Comparison of ENCODE assay signal across 8 mouse cellular contexts in the genomic region with DNA sequence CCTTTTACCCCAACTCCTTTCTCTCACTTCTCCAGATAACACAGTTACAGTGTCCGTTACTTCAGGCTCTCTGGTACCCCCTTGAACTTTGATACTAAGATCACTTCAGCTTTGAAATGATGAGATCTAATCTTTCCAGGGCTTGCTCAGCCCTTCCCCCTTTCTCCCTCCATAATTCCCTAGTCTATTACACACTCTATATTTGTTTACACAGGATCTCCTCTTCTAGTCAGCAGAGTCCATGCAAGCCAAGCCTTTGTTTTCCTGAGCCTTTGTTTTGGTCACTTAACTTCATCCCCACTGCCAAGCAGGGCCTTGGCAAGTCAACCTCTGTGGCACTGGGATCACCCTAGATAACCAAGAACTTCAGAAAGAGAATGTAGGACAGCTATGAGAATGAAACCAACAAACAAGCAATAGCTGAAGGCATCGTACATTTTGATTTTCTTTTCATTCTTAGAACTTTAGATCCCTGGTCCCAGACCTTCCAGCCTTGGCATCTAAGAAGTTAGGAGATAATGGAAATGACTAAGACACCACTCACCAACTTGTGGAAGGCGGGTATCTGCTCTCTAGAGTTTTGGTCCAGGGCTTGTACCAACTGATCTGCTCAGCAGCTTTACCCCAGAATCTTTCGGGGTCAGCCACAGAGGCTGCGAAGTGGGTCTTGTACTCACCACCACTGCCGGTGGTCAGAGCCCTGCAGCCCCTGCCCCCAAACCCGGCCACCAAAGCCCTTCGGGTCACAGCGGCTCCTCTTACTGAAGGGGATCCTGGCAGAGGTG. TPM values are rescaled to one million over a fixed set of nuclear protein-coding genes. Genes with fewer than 3 reads are reported as not detected.
DNase-seq lines count a peak whose midpoint lies in the region; ATAC-seq and TF ChIP-seq lines count a peak whose summit lies in the region.

No protein-coding gene starts in this region.

- no peaks in the 10 kb centered on the region for H3K9me3 ChIP-seq in E14TG2a.4 (ENCODE audit: low read length)
- H3K9me3 ChIP-seq in heart, embryonic 13.5 days: no peaks in the 10 kb centered on the region
- no peaks in the 10 kb centered on the region for H3K9me3 ChIP-seq in liver, embryonic 15.5 days (replicated peaks)

- H3K9ac ChIP-seq in heart, embryonic 13.5 days: peak overlapping the region; percentile 87
- no peak overlapping the region for H3K9ac ChIP-seq in liver, embryonic 15.5 days

- no peaks in the 10 kb centered on the region for H3K36me3 ChIP-seq in E14TG2a.4 (ENCODE audit: insufficient read depth, low read length)
- H3K36me3 ChIP-seq in heart, embryonic 13.5 days: no peaks in the 10 kb centered on the region
- no peaks in the 10 kb centered on the region for H3K36me3 ChIP-seq in liver, embryonic 15.5 days (replicated peaks)

- WGBS in heart, embryonic 13.5 days: 5% methylated on average over 9 of the region's 9 CpGs
- WGBS in liver, embryonic 15.5 days (ENCODE audit: insufficient replicate concordance): 10% methylated on average over 9 of the region's 9 CpGs

- no peak for ATAC-seq in heart, embryonic 13.5 days (ENCODE audit: extremely low read depth, insufficient number of reproducible peaks, low FRiP score, low TSS enrichment)
- 0 out of 2 replicates have a peak, but pooled peaks have one; percentile 12 for ATAC-seq in liver, embryonic 15.5 days (ENCODE audit: insufficient read depth)

- H3K27ac ChIP-seq in heart, embryonic 13.5 days (replicated peaks): peak overlapping the region; percentile 56; the same call in 1 of the 2 replicates
- no peak overlapping the region for H3K27ac ChIP-seq in liver, embryonic 15.5 days (replicated peaks)

- H3K4me3 ChIP-seq in E14TG2a.4 (replicated peaks; ENCODE audit: low read length): peak overlapping the region; percentile 79
- H3K4me3 ChIP-seq in heart, embryonic 13.5 days: peak overlapping the region; percentile 68
- H3K4me3 ChIP-seq in liver, embryonic 15.5 days (replicated peaks): peak overlapping the region; percentile 46

- no peak for TF ChIP-seq CTCF in E14TG2a.4 (conservative IDR thresholded peaks at IDR 0.05; ENCODE audit: low read length)

- H3K4me2 ChIP-seq in heart, embryonic 13.5 days: peak overlapping the region; percentile 79
- H3K4me2 ChIP-seq in liver, embryonic 15.5 days: peak overlapping the region; percentile 56

- no peaks in the 10 kb centered on the region for H3K27me3 ChIP-seq in E14TG2a.4 (ENCODE audit: insufficient read depth, low read length)
- H3K27me3 ChIP-seq in heart, embryonic 13.5 days (replicated peaks): no peaks in the 10 kb centered on the region
- H3K27me3 ChIP-seq in liver, embryonic 15.5 days: no peaks in the 10 kb centered on the region

- H3K4me1 ChIP-seq in E14TG2a.4 (replicated peaks; ENCODE audit: low read depth, low read length): peaks cover 6% of the 10 kb centered on the region; the same call in 1 of the 2 replicates
- peaks cover 12% of the 10 kb centered on the region; the same call in 1 of the 2 replicates for H3K4me1 ChIP-seq in heart, embryonic 13.5 days
- no peaks in the 10 kb centered on the region for H3K4me1 ChIP-seq in liver, embryonic 15.5 days (replicated peaks)

- peak; percentile 6 for DNase-seq in embryo, embryonic 9.5 days (ENCODE audit: extremely low spot score)
- no peak for DNase-seq in embryo, embryonic 11 days
- no peak for DNase-seq in ovary, postnatal 10 days (ENCODE audit: low spot score)
- DNase-seq in MN1 (ENCODE audit: low spot score): no peak
- no peak for DNase-seq in B cell, adult 2 months

RNA-seq across cellular contexts. Expression of gene Acss3, which starts 0.5 kb away (rescaled TPM):
- 1.8 TPM in 2 replicates for polyA plus RNA-seq in heart, embryonic 13.5 days (2015; fragmentation: Nextera tagmentation; extraction: Ambion mirVana)
- polyA plus RNA-seq in liver, embryonic 15.5 days (2015; fragmentation: Nextera tagmentation; extraction: Ambion mirVana): 0.40 TPM in 2 replicates
